Mouse (Mus musculus) midbrain, postnatal 0 days (tissue): ENCODE measurements around the gene Il19. TPM values are rescaled to one million over a fixed set of nuclear protein-coding genes. Genes with fewer than 3 reads are reported as not detected.

Experiments
- ATAC-seq: fragments of 200-750 bp; cut with Nextera tagmentation; 2 replicates; pipeline ENCODE4 v1.8.0; 2017; ENCODE audit warnings: moderate number of reproducible peaks, mild to moderate bottlenecking, moderate TSS enrichment, moderate library complexity; ENCODE audit not compliant: low FRiP score
- DNase-seq: peaks from one replicate; pipeline ENCODE4 v3.0.0-alpha.2; 2015; ENCODE audit warnings: low spot score
- H3K27ac ChIP-seq: fragments of 300-500 bp; sonication (generic); 2 replicates; pipeline ENCODE4 v1.5.1; 2014; ENCODE audit warnings: low read depth, mild to moderate bottlenecking, low read length, mixed read lengths
- H3K27me3 ChIP-seq: fragments of 300-500 bp; sonication (generic); 2 replicates; pipeline ENCODE4 v1.6.1; 2014; ENCODE audit warnings: low read length, control low read depth, mixed read lengths; ENCODE audit not compliant: insufficient read depth
- H3K36me3 ChIP-seq: fragments of 300-500 bp; sonication (generic); 2 replicates; pipeline ENCODE4 v1.6.1; 2014; ENCODE audit warnings: low read length, control low read depth, mixed read lengths; ENCODE audit not compliant: insufficient read depth
- H3K4me1 ChIP-seq: fragments of 300-500 bp; sonication (generic); 2 replicates; pipeline ENCODE4 v1.6.1; 2014; ENCODE audit warnings: mild to moderate bottlenecking, control low read depth, antibody characterized with exemption, low read length, mixed read lengths; ENCODE audit not compliant: insufficient read depth
- H3K4me2 ChIP-seq: fragments of 300-500 bp; sonication (generic); 2 replicates; pipeline ENCODE4 v1.6.1; 2014; ENCODE audit warnings: low read depth, mild to moderate bottlenecking, low read length, mixed read lengths; ENCODE audit not compliant: poor library complexity, severe bottlenecking
- H3K4me3 ChIP-seq: fragments of 300-500 bp; sonication (generic); 2 replicates; pipeline ENCODE4 v1.5.1; 2014; ENCODE audit warnings: low read depth, mild to moderate bottlenecking, low read length, moderate library complexity
- H3K9ac ChIP-seq: fragments of 300-500 bp; sonication (generic); replicated peaks from 2 replicates; pipeline ENCODE4 v1.6.1; 2014; ENCODE audit warnings: mild to moderate bottlenecking, low read length, moderate library complexity, mixed read lengths; ENCODE audit not compliant: poor library complexity, severe bottlenecking
- H3K9me3 ChIP-seq: fragments of 300-500 bp; sonication (generic); 2 replicates; pipeline ENCODE4 v1.6.1; 2016; ENCODE audit warnings: low read length, control low read depth
- CTCF ChIP-seq: IDR thresholded peaks from 2 replicates; pipeline ENCODE4 v1.5.1; 2016; ENCODE audit warnings: antibody characterized with exemption, mild to moderate bottlenecking
- WGBS: fragments of 180-500 bp; shearing (Covaris S2); extraction: QIAGEN DNeasy Blood & Tissue Kit; methylation state at CpG from one replicate; pipeline ENCODE4 v1.1.7; 2014; 5-methylcytosine and 5-hydroxymethylcytosine counted together
- polyA plus RNA-seq: library from polyadenylated mRNA; unstranded; fragments of >200 nt; fragmentation: Nextera tagmentation; extraction: Ambion mirVana; gene quantifications from 2 replicates; pipeline ENCODE4 v1.2.1, GENCODE M21; 2015
- total RNA-seq: library from RNA; depleted of rRNA; stranded (reverse); fragments of >200 nt; gene quantifications from 2 replicates; pipeline ENCODE4 v1.2.3, GENCODE M21; 2014

Il19 gene
- total and polyA plus RNA-seq, 2 experiments from 2014 or later = not detected

DNA sequence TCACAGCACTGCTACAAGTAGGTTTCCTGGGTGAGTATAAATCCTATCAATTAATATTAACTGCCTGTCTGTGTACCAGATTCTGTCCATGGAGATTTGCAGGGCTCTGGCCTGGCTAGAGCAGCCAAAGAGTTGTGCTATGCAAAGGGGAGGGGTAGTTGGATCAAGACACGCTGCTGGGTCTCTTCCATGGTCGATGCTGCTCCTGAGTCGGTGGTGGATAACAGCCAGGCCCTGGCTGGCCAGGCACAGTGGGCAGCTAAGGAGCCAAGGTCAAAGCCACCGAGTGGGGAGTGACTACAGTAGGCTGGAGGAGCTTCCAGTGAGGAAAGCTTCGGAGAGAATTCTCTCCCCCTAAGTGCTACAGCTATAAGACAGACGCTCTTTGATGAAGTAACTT lies 24.0 kb upstream of the Il19 start:
- H3K9ac ChIP-seq = no peak overlapping the region
- no peak for TF ChIP-seq CTCF
- no peak overlapping the region for H3K4me2 ChIP-seq
- no peaks in the 10 kb centered on the region for H3K36me3 ChIP-seq
- H3K27me3 ChIP-seq = no peaks in the 10 kb centered on the region
- no peaks in the 10 kb centered on the region for H3K4me1 ChIP-seq
- DNase-seq = peak; percentile 3
- no peak overlapping the region for H3K4me3 ChIP-seq
- 81% methylated on average over 6 of the region's 6 CpGs for WGBS
- no peak overlapping the region for H3K27ac ChIP-seq
- no peak for ATAC-seq
- H3K9me3 ChIP-seq = no peaks in the 10 kb centered on the region

DNA sequence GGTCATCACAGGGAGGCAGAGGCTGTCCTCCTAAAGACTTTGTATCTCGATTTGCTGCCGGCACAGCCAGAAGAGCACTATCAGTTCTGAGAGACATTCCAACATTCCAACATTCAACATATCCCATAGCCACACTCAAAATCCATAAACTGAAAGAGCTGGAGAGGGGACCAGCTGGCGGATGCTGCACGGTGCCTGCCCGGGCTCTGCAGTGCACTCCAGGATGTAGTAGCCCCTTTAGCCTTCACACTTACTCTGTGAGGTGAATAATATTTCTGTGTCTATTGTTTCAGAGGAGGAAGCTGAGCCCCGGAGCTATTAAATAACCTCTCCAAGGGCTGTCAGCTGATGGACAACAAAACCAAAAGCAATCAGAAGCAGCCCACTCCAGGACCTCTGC lies 7.0 kb upstream of the Il19 start:
- WGBS = 70% methylated on average over 6 of the region's 6 CpGs
- ATAC-seq = no peak
- Histone ChIP-seq H3K27me3 (no peaks in the 10 kb centered on the region), H3K4me2 (no peak overlapping the region), H3K4me1 (no peaks in the 10 kb centered on the region), H3K27ac (no peak overlapping the region), H3K9ac (no peak overlapping the region), H3K9me3 (no peaks in the 10 kb centered on the region), H3K36me3 (no peaks in the 10 kb centered on the region), H3K4me3 (no peak overlapping the region)
- no peak for TF ChIP-seq CTCF
- DNase-seq = no peak

DNA sequence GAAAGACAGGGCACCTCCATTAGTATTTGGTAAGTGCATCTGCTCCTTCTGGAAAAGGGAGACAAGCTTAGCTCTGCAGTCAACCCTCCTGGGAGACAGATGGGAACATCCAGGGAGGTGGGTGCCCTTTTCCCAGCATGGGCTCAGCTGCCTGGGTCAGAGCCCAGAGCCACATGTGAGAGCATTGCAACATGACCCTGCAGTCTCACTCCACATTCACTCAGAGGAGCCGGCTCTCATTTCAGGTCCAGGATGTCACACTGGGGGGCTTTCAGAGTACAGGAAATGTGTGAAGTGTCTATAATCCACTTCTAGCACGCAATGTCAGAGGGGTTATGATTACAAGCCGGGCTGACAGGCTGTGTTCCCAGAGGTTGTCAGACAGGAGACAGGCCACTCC lies 1.9 kb upstream of the Il19 start:
- H3K36me3 ChIP-seq = no peaks in the 10 kb centered on the region
- H3K9me3 ChIP-seq = no peaks in the 10 kb centered on the region
- no peaks in the 10 kb centered on the region for H3K27me3 ChIP-seq
- DNase-seq (no peak), ATAC-seq (no peak)
- TF ChIP-seq CTCF = no peak
- H3K27ac ChIP-seq = no peak overlapping the region
- H3K4me2 ChIP-seq = no peak overlapping the region
- WGBS = 60% methylated on average over 3 of the region's 3 CpGs
- H3K4me3 ChIP-seq = no peak overlapping the region
- no peak overlapping the region for H3K9ac ChIP-seq
- no peaks in the 10 kb centered on the region for H3K4me1 ChIP-seq

DNA sequence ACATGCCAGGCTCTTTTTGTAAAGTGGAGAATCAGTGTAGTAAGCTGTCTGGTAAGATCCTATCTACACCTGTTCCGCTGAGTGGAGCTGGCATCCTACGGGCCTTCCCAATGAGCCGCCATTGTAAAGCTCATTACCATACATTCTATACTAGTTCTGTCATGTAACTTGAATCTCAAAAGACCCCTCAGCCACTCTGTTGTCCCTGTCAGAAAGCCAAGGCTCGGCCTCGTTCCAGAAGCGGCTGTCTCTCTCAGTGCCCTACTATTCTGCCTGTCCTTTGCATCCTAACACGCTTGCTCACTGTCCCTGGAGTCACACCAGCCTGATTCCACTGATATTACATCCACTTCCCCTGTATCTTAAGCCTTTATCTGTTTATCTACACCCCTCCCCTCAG lies 1.7 kb downstream of the Il19 start:
- Histone ChIP-seq H3K4me3 (no peak overlapping the region), H3K27me3 (no peaks in the 10 kb centered on the region), H3K36me3 (no peaks in the 10 kb centered on the region), H3K27ac (no peak overlapping the region), H3K9me3 (no peaks in the 10 kb centered on the region), H3K4me2 (no peak overlapping the region), H3K9ac (no peak overlapping the region), H3K4me1 (no peaks in the 10 kb centered on the region)
- 39% methylated on average over 7 of the region's 7 CpGs for WGBS
- peak; percentile 55 for DNase-seq
- no peak for TF ChIP-seq CTCF
- ATAC-seq = no peak

DNA sequence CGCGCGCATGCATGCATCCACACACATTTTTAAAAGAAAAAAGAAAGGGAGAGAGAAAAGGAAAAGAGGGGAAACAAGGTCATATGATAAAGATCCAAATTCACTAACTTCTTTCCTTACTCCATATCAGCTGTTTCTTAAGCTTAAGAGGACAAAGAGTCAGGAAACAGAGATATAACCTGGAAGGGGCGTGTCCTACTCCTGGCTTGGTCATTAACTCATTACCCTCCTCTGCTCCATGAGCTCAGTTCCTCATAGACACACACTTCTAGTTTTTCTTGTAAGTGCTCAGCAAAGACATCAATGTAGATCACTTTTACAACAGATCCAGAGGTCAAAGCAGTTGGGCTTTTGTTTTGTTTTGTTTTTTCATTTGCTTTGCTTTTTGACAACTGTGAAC lies 2.7 kb downstream of the Il19 start:
- Histone ChIP-seq H3K27me3 (no peaks in the 10 kb centered on the region), H3K4me1 (no peaks in the 10 kb centered on the region), H3K4me2 (no peak overlapping the region), H3K4me3 (no peak overlapping the region), H3K36me3 (no peaks in the 10 kb centered on the region), H3K9ac (no peak overlapping the region), H3K9me3 (no peaks in the 10 kb centered on the region), H3K27ac (no peak overlapping the region)
- DNase-seq (no peak), ATAC-seq (no peak)
- 95% methylated on average over 4 of the region's 4 CpGs for WGBS
- no peak for TF ChIP-seq CTCF

DNA sequence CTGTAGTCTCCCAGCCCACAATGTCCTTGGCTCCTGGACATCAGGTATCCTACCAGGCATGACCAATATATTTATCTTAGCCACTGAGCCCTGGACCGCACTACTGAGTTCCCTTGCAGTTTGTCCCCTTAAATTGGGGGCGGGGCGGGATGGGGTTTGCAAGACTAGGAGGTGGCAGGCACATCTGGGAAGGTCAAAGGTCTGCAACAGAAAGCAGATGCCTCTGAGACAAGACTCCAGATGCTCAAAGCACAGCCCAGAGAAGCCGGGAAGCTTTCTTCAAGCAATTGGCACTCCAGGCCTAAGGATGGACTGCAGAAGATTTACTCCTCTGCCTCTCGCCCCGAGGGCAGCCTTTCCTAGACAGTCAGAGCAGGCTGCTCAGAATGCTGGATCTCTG lies 3.6 kb downstream of the Il19 start:
- 55% methylated on average over 6 of the region's 6 CpGs for WGBS
- no peaks in the 10 kb centered on the region for H3K9me3 ChIP-seq
- no peaks in the 10 kb centered on the region for H3K27me3 ChIP-seq
- no peaks in the 10 kb centered on the region for H3K36me3 ChIP-seq
- H3K9ac ChIP-seq = no peak overlapping the region
- TF ChIP-seq CTCF = no peak
- ATAC-seq (no peak), DNase-seq (no peak)
- H3K4me1 ChIP-seq = no peaks in the 10 kb centered on the region
- no peak overlapping the region for H3K4me3 ChIP-seq
- H3K27ac ChIP-seq = no peak overlapping the region
- H3K4me2 ChIP-seq = no peak overlapping the region

DNA sequence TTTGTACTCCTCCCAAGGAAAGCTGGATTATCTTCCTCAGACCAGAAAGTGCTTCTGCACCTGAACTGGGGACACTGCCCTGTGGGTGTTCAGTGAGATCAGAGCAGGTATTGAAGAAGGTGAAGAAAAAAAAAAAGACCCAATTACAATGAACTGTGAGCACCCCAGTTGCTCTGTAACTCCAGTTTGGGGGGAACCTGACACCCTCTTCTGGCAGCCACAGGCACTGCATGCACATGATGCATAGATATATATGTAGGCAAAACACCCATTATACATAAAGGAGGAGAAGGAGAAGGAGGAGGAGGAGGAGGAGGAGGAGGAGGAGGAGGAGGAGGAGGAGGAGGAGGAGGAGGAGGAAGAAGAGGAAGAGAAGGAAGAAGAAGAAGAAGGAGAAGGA lies 13.4 kb downstream of the Il19 start:
- H3K4me3 ChIP-seq = no peak overlapping the region
- no peak overlapping the region for H3K27ac ChIP-seq
- H3K9ac ChIP-seq = no peak overlapping the region
- no peak for DNase-seq
- H3K4me2 ChIP-seq = no peak overlapping the region
- H3K36me3 ChIP-seq = no peaks in the 10 kb centered on the region
- H3K27me3 ChIP-seq = no peaks in the 10 kb centered on the region
- H3K9me3 ChIP-seq = no peaks in the 10 kb centered on the region
- no peaks in the 10 kb centered on the region for H3K4me1 ChIP-seq
- ATAC-seq = no peak
- no peak for TF ChIP-seq CTCF
